ENCODE assay signal across 16 mouse cellular contexts in the genomic region with DNA sequence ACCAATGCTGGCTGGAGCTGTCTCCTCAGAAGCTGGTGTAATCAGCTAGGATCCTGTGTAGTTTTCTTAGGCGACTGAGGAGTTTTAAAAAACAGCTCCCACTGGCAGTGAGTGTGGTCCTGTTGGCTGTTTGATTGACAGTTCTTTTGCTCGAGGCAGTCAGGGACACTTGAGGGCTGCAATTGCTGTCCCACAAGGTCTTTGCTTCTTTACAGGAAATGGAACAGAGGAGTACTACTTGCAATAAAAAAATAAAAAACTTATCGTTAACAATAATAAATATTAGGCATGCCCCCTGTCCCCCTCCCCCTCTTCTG.
"Had no signal": no experiment of that assay in that cellular context is flagged by ENCODE, and none has a peak within 500 bp of the region (broad histone marks: within the 10 kb centered on the region; RNA-seq: fewer than 3 reads in every experiment).

No protein-coding gene starts in this region.

- H3K9ac ChIP-seq: kidney, embryonic 15.5 days; liver, embryonic 13.5 days; neural tube, embryonic 13.5 days had no signal

- H3K4me1 ChIP-seq: kidney, embryonic 15.5 days; liver, embryonic 13.5 days; neural tube, embryonic 13.5 days had no signal

- H3K4me2 ChIP-seq: kidney, embryonic 15.5 days; liver, embryonic 13.5 days; neural tube, embryonic 13.5 days had no signal

- H3K27ac ChIP-seq: kidney, embryonic 15.5 days; left cerebral cortex, adult 2 months; liver, embryonic 13.5 days; neural tube, embryonic 13.5 days had no signal

- DNase-seq: kidney, adult 11 months; kidney, adult 8-10 months; kidney, postnatal 10 days; kidney, postnatal 36 days; layer of hippocampus, postnatal 36 days; liver, embryonic 13.5 days; lung, adult 2 months; lung, postnatal 14 days; lung, postnatal 4 days; thymus, adult 2 months; thymus, postnatal 14 days; thymus, postnatal 4 days had no signal

- H3K36me3 ChIP-seq: kidney, embryonic 15.5 days; liver, embryonic 13.5 days; neural tube, embryonic 13.5 days had no signal

- H3K27me3 ChIP-seq: kidney, embryonic 15.5 days; liver, embryonic 13.5 days; neural tube, embryonic 13.5 days had no signal

- H3K4me3 ChIP-seq: kidney, embryonic 15.5 days; left cerebral cortex, adult 2 months; liver, embryonic 13.5 days; myocyte; neural tube, embryonic 13.5 days had no signal

- H3K9me3 ChIP-seq: kidney, embryonic 15.5 days; neural tube, embryonic 13.5 days had no signal
